Mouse (Mus musculus) testis, adult 2 months (tissue): ENCODE measurements around the gene Gm14214. TPM values are rescaled to one million over a fixed set of nuclear protein-coding genes. Genes with fewer than 3 reads are reported as not detected.

Experiments used
- H3K27ac ChIP-seq: fragments of 200-500 bp; 2 replicates; pipeline ENCODE4 v1.5.1; 2012; ENCODE audit warnings: low read depth, low read length; ENCODE audit not compliant: control insufficient read depth, insufficient read depth
- H3K27me3 ChIP-seq: fragments of 200-500 bp; 2 replicates; pipeline ENCODE4 v1.6.1; 2012; ENCODE audit warnings: mild to moderate bottlenecking, low read length, moderate library complexity; ENCODE audit not compliant: control insufficient read depth, insufficient read depth
- H3K36me3 ChIP-seq: fragments of 200-500 bp; 2 replicates; pipeline ENCODE4 v1.6.1; 2012; ENCODE audit warnings: mild to moderate bottlenecking, low read length; ENCODE audit not compliant: control insufficient read depth, insufficient read depth
- H3K4me1 ChIP-seq: fragments of 200-500 bp; 2 replicates; pipeline ENCODE4 v1.6.1; 2012; ENCODE audit warnings: low read length; ENCODE audit not compliant: control insufficient read depth, insufficient read depth
- H3K4me3 ChIP-seq: fragments of 200-500 bp; 2 replicates; pipeline ENCODE4 v1.5.1; 2012; ENCODE audit warnings: low read depth, mild to moderate bottlenecking, low read length, moderate library complexity, mixed read lengths; ENCODE audit not compliant: control insufficient read depth
- CTCF ChIP-seq: fragments of 200-500 bp; IDR thresholded peaks from 2 replicates; pipeline ENCODE4 v1.5.1; 2012; ENCODE audit warnings: low read depth, mild to moderate bottlenecking, inconsistent platforms, low read length, moderate library complexity; ENCODE audit not compliant: control insufficient read depth, insufficient read depth, insufficient replicate concordance
- POLR2A ChIP-seq: fragments of 200-500 bp; IDR thresholded peaks from 2 replicates; pipeline ENCODE4 v1.6.1; 2012; ENCODE audit warnings: low read depth, mild to moderate bottlenecking, inconsistent platforms, low read length, moderate library complexity; ENCODE audit not compliant: control insufficient read depth
- polyA plus RNA-seq: library from polyadenylated mRNA; depleted of rRNA; stranded (reverse); fragments of >200 nt; gene quantifications from 2 replicates; pipeline ENCODE4 v1.2.3, GENCODE M21; 2012; rRNA removed

The Gm14214 gene
- not detected in 2 replicates for polyA plus RNA-seq

- Histone ChIP-seq H3K27ac (no peak within 1 kb of the TSS), H3K4me3 (no peak within 1 kb of the TSS), H3K27me3 (no peaks in the 10 kb centered on the region), H3K36me3 (no peaks in the 10 kb centered on the region), H3K4me1 (no peaks in the 10 kb centered on the region)
- TF ChIP-seq POLR2A (no peak), CTCF (no peak)
Observed at GRCm38 (mm10) chr2:154769930-154770329, at the start of gene Gm14214. Gene Gm14214, minus strand, starts transcription at chr2:154770030.

- Histone ChIP-seq H3K4me1 (peaks cover 2% of the 10 kb centered on the region; the same call in 1 of the 2 replicates), H3K27me3 (no peaks in the 10 kb centered on the region), H3K4me3 (no peak overlapping the region), H3K36me3 (no peaks in the 10 kb centered on the region), H3K27ac (no peak overlapping the region)
- no peak for TF ChIP-seq POLR2A
- TF ChIP-seq CTCF, result no peak
Observed at GRCm38 (mm10) chr2:154818599-154818998, 48.8 kb upstream of the Gm14214 start.

GRCm38 (mm10) chr2:154817788-154818187 is 48.0 kb upstream of the Gm14214 start:
- H3K27me3 ChIP-seq, result no peaks in the 10 kb centered on the region
- no peak overlapping the region for H3K27ac ChIP-seq
- peaks cover 2% of the 10 kb centered on the region; the same call in 1 of the 2 replicates for H3K4me1 ChIP-seq
- peak; percentile 16; the same call in 1 of the 2 replicates for TF ChIP-seq CTCF
- TF ChIP-seq POLR2A, result no peak
- H3K4me3 ChIP-seq, result no peak overlapping the region
- no peaks in the 10 kb centered on the region for H3K36me3 ChIP-seq

- Histone ChIP-seq H3K4me3 (no peak overlapping the region), H3K4me1 (peaks cover 2% of the 10 kb centered on the region; the same call in 1 of the 2 replicates), H3K27ac (no peak overlapping the region), H3K36me3 (no peaks in the 10 kb centered on the region), H3K27me3 (no peaks in the 10 kb centered on the region)
- no peak for TF ChIP-seq POLR2A
- TF ChIP-seq CTCF, result no peak
Observed at GRCm38 (mm10) chr2:154817089-154817488, 47.3 kb upstream of the Gm14214 start.

- H3K27ac ChIP-seq, result no peak overlapping the region
- H3K27me3 ChIP-seq, result no peaks in the 10 kb centered on the region
- TF ChIP-seq CTCF (no peak), POLR2A (no peak)
- no peaks in the 10 kb centered on the region for H3K36me3 ChIP-seq
- peaks cover 2% of the 10 kb centered on the region; the same call in 1 of the 2 replicates for H3K4me1 ChIP-seq
- H3K4me3 ChIP-seq, result no peak overlapping the region
Observed at GRCm38 (mm10) chr2:154813426-154813825, 43.6 kb upstream of the Gm14214 start.

GRCm38 (mm10) chr2:154810821-154811220 is 41.0 kb upstream of the Gm14214 start:
- no peaks in the 10 kb centered on the region for H3K4me1 ChIP-seq
- no peaks in the 10 kb centered on the region for H3K27me3 ChIP-seq
- TF ChIP-seq POLR2A, result no peak
- TF ChIP-seq CTCF, result no peak
- H3K36me3 ChIP-seq, result no peaks in the 10 kb centered on the region
- no peak overlapping the region for H3K4me3 ChIP-seq
- no peak overlapping the region for H3K27ac ChIP-seq

GRCm38 (mm10) chr2:154809107-154809762 is 39.4 kb upstream of the Gm14214 start:
- H3K4me1 ChIP-seq, result no peaks in the 10 kb centered on the region
- no peak overlapping the region for H3K4me3 ChIP-seq
- no peaks in the 10 kb centered on the region for H3K36me3 ChIP-seq
- no peak overlapping the region for H3K27ac ChIP-seq
- no peaks in the 10 kb centered on the region for H3K27me3 ChIP-seq
- no peak for TF ChIP-seq POLR2A
- no peak for TF ChIP-seq CTCF

- Histone ChIP-seq H3K27ac (no peak overlapping the region), H3K4me3 (no peak overlapping the region), H3K36me3 (no peaks in the 10 kb centered on the region), H3K4me1 (no peaks in the 10 kb centered on the region), H3K27me3 (no peaks in the 10 kb centered on the region)
- TF ChIP-seq CTCF, result no peak
- no peak for TF ChIP-seq POLR2A
Observed at GRCm38 (mm10) chr2:154807689-154808088, 37.9 kb upstream of the Gm14214 start.
